Mouse (Mus musculus): ENCODE measurements around the gene Gm7137. TPM values are rescaled to one million over a fixed set of nuclear protein-coding genes. Genes with fewer than 3 reads are reported as not detected.
"Not testable (repeated sequence)": the region's sequence is repeated elsewhere in the genome, so short reads cannot be mapped to it uniquely, and the experiment has no call there.

Gene Gm7137
- polyA plus RNA-seq, 1 experiment from 2014 or later, result not detected

DNA sequence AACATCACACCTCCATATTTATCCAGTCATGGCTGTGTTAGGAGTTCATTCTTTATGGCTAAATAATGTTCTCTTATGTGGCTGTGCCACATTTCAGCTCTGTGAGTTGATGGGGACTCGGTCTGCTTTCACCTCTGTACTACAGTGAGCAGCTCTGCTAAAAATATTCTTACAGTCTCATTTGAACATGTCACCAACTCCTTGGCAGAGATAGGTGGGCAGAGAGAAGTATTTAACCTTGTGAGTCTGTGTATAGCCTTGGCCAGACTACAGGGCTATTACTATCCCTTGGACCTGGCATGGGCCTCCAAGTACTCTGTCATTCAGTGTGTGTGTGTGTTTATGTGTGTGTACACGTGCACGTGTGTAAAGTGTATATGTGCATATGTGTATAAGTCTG, 15.9 kb downstream of the Gm7137 start:
- WGBS, result 92% methylated on average over 2 of the region's 3 CpGs
- ATAC-seq (replicated peaks; ENCODE audit: low FRiP score), result not testable (repeated sequence)

DNA sequence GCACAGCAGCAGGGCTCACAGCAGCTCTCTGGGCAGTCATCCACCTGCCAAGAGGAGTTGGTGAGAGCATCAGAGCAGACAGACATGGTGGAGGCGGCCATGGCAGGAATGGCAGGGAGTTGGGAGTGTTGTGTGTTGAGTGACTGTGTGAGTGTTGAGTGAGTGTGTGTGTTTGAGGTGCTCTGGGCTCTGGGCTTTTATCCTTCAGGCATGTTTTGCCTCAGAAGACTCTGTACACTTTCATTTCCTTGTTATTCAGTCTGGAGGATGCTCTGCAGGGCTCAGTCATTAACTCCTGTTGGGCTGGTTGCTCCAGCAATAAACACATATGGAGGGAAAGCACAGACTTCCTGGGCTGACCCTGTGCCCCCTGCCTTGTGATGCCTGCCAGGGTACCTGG, 16.8 kb downstream of the Gm7137 start, which contains the start of gene Gm3238:
Gm3238 (minus strand) TSS at position 101 of the 400 bp plus-strand sequence.
- not testable (repeated sequence) for DNase-seq (ENCODE audit: low spot score); H3K4me2 ChIP-seq (ENCODE audit: low read depth, low read length, severe bottlenecking); H3K9ac ChIP-seq (ENCODE audit: low read length); H3K4me3 ChIP-seq (ENCODE audit: low read depth, low read length); H3K27me3 ChIP-seq (ENCODE audit: control insufficient read depth, insufficient read depth, low read length); H3K27ac ChIP-seq (ENCODE audit: low read depth, low read length); H3K4me1 ChIP-seq (replicated peaks; ENCODE audit: control insufficient read depth, insufficient read depth, low read length); ATAC-seq (replicated peaks; ENCODE audit: low FRiP score); H3K36me3 ChIP-seq (ENCODE audit: control insufficient read depth, insufficient read depth, low read length); H3K9me3 ChIP-seq (ENCODE audit: control insufficient read depth, low read length)
- WGBS, result 67% methylated on average over 1 of the region's 1 CpGs

More for the DNA sequence above, 15.9 kb downstream of the Gm7137 start:
- not testable (repeated sequence) for H3K27me3 ChIP-seq (ENCODE audit: control insufficient read depth, insufficient read depth, low read length); H3K27ac ChIP-seq (ENCODE audit: low read depth, low read length); DNase-seq (ENCODE audit: low spot score); H3K9ac ChIP-seq (ENCODE audit: low read length); H3K4me2 ChIP-seq (ENCODE audit: low read depth, low read length, severe bottlenecking); H3K4me3 ChIP-seq (ENCODE audit: low read depth, low read length); H3K9me3 ChIP-seq (ENCODE audit: control insufficient read depth, low read length); H3K36me3 ChIP-seq (ENCODE audit: control insufficient read depth, insufficient read depth, low read length); H3K4me1 ChIP-seq (replicated peaks; ENCODE audit: control insufficient read depth, insufficient read depth, low read length)

DNA sequence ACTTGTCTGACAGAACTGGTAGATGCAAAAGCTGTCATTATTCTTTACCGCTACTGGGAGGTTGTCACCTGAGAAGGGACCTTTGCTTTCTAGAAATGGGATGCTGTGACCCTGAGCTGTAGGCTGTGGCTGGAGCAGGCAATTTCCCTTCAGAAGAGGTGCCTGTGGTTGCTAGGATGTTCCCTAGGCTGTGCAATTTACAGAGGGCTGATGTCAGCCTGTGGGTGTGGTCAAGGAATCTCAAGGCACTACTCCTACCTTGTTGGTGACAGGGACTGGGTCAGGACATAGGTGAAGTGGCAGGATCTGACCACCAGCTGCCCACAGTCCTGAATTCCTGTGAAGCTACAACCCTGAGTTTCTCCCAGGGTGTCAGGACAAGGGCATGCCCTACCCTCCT, 18.3 kb downstream of the Gm7137 start:
- H3K27ac ChIP-seq (ENCODE audit: low read depth, low read length), result no peak overlapping the region
- no peak for ATAC-seq (replicated peaks; ENCODE audit: low FRiP score)
- no peak overlapping the region for H3K4me3 ChIP-seq (ENCODE audit: low read depth, low read length)
- H3K9me3 ChIP-seq (ENCODE audit: control insufficient read depth, low read length), result no peaks in the 10 kb centered on the region
- H3K9ac ChIP-seq (ENCODE audit: low read length), result no peak overlapping the region
- H3K27me3 ChIP-seq (ENCODE audit: control insufficient read depth, insufficient read depth, low read length), result no peaks in the 10 kb centered on the region
- no peaks in the 10 kb centered on the region for H3K36me3 ChIP-seq (ENCODE audit: control insufficient read depth, insufficient read depth, low read length)
- no peak for DNase-seq (ENCODE audit: low spot score)
- 71% methylated on average over 1 of the region's 1 CpGs for WGBS
- H3K4me1 ChIP-seq (replicated peaks; ENCODE audit: control insufficient read depth, insufficient read depth, low read length), result no peaks in the 10 kb centered on the region
- H3K4me2 ChIP-seq (ENCODE audit: low read depth, low read length, severe bottlenecking), result no peak overlapping the region

DNA sequence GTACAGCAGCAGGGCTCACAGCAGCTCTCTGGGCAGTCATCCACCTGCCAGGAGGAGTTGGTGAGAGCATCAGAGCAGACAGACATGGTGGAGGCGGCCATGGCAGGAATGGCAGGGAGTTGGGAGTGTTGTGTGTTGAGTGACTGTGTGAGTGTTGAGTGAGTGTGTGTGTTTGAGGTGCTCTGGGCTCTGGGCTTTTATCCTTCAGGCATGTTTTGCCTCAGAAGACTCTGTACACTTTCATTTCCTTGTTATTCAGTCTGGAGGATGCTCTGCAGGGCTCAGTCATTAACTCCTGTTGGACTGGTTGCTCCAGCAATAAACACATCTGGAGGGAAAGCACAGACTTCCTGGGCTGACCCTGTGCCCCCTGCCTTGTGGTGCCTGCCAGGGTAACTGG, 28.4 kb downstream of the Gm7137 start, which contains the start of gene Gm3233:
Gm3233 (minus strand) TSS at position 101 of the 400 bp plus-strand sequence.
- H3K4me1 ChIP-seq (replicated peaks; ENCODE audit: control insufficient read depth, insufficient read depth, low read length); DNase-seq (ENCODE audit: low spot score); H3K4me2 ChIP-seq (ENCODE audit: low read depth, low read length, severe bottlenecking); H3K36me3 ChIP-seq (ENCODE audit: control insufficient read depth, insufficient read depth, low read length); H3K9ac ChIP-seq (ENCODE audit: low read length); H3K9me3 ChIP-seq (ENCODE audit: control insufficient read depth, low read length); H3K4me3 ChIP-seq (ENCODE audit: low read depth, low read length); ATAC-seq (replicated peaks; ENCODE audit: low FRiP score); H3K27ac ChIP-seq (ENCODE audit: low read depth, low read length); H3K27me3 ChIP-seq (ENCODE audit: control insufficient read depth, insufficient read depth, low read length): not testable (repeated sequence)
- WGBS, result no CpG with 5 or more reads among the region's 1 CpGs

DNA sequence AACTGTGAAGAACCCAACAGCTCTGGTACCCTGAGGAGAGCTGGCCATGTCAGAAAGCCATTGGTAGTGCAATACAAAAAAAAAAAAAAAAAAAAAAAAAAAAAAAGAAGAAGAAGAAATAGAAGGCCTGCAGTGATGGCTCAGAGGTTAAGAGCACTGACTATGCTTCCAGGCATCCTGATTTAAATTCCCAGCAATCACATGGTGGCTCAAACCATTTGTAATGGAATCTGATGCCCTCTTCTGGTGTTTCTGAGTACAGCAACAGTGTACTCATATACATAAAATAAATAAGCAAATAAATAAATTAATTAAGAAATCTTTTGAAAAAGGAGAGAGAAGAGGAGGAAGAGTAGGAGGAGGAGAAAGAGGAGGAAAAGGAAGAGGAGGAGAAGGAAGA, 34.6 kb downstream of the Gm7137 start:
- Histone ChIP-seq H3K9me3 (ENCODE audit: control insufficient read depth, low read length) (no peaks in the 10 kb centered on the region), H3K4me3 (ENCODE audit: low read depth, low read length) (no peak overlapping the region), H3K9ac (ENCODE audit: low read length) (no peak overlapping the region), H3K27me3 (ENCODE audit: control insufficient read depth, insufficient read depth, low read length) (no peaks in the 10 kb centered on the region), H3K4me2 (ENCODE audit: low read depth, low read length, severe bottlenecking) (no peak overlapping the region), H3K27ac (ENCODE audit: low read depth, low read length) (no peak overlapping the region), H3K4me1 (replicated peaks; ENCODE audit: control insufficient read depth, insufficient read depth, low read length) (no peaks in the 10 kb centered on the region), H3K36me3 (ENCODE audit: control insufficient read depth, insufficient read depth, low read length) (no peaks in the 10 kb centered on the region)
- ATAC-seq (replicated peaks; ENCODE audit: low FRiP score) (no peak), DNase-seq (ENCODE audit: low spot score) (no peak)

DNA sequence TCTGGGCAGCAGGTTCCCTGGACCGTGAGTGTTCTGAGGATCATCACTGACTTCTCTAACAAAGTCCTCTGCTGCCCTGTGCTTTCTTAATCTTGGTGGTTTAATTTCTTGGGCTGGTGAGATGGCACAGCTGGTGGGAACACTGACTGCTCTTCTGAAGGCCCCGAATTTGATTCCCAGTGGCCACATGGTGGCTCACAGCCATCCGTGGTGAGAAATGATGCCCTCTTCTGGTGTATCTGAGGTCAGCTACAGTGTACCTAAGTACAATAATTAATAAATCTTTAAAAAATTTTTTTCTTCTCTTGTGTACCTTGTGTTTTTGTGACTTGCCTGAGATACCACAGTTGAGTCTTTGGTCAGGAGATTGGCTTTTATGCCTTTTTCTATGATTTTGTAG, 35.7 kb downstream of the Gm7137 start:
- not testable (repeated sequence) for ATAC-seq (replicated peaks; ENCODE audit: low FRiP score); H3K27ac ChIP-seq (ENCODE audit: low read depth, low read length); H3K9ac ChIP-seq (ENCODE audit: low read length); H3K27me3 ChIP-seq (ENCODE audit: control insufficient read depth, insufficient read depth, low read length); H3K9me3 ChIP-seq (ENCODE audit: control insufficient read depth, low read length); H3K4me3 ChIP-seq (ENCODE audit: low read depth, low read length); H3K4me1 ChIP-seq (replicated peaks; ENCODE audit: control insufficient read depth, insufficient read depth, low read length); DNase-seq (ENCODE audit: low spot score); H3K4me2 ChIP-seq (ENCODE audit: low read depth, low read length, severe bottlenecking); H3K36me3 ChIP-seq (ENCODE audit: control insufficient read depth, insufficient read depth, low read length)
- WGBS, result 71% methylated on average over 3 of the region's 3 CpGs

DNA sequence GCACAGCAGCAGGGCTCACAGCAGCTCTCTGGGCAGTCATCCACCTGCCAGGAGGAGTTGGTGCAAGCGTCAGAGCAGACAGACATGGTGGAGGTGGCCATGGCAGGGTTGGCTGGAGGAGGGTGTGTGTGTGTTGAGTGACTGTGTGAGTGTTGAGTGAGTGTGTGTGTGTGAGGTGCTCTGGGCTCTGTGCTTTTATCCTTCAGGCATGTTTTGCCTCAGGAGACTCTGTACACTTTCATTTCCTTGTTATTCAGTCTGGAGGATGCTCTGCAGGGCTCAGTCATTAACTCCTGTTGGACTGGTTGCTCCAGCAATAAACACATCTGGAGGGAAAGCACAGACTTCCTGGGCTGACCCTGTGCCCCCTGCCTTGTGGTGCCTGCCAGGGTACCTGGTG, 36.7 kb downstream of the Gm7137 start, which contains the start of gene Gm9736:
Gm9736 (minus strand) TSS at position 101 of the 400 bp plus-strand sequence.
- 67% methylated on average over 1 of the region's 1 CpGs for WGBS
- H3K4me3 ChIP-seq (ENCODE audit: low read depth, low read length); H3K36me3 ChIP-seq (ENCODE audit: control insufficient read depth, insufficient read depth, low read length); ATAC-seq (replicated peaks; ENCODE audit: low FRiP score); H3K27me3 ChIP-seq (ENCODE audit: control insufficient read depth, insufficient read depth, low read length); H3K9me3 ChIP-seq (ENCODE audit: control insufficient read depth, low read length); DNase-seq (ENCODE audit: low spot score); H3K9ac ChIP-seq (ENCODE audit: low read length); H3K27ac ChIP-seq (ENCODE audit: low read depth, low read length); H3K4me1 ChIP-seq (replicated peaks; ENCODE audit: control insufficient read depth, insufficient read depth, low read length); H3K4me2 ChIP-seq (ENCODE audit: low read depth, low read length, severe bottlenecking): not testable (repeated sequence)

DNA sequence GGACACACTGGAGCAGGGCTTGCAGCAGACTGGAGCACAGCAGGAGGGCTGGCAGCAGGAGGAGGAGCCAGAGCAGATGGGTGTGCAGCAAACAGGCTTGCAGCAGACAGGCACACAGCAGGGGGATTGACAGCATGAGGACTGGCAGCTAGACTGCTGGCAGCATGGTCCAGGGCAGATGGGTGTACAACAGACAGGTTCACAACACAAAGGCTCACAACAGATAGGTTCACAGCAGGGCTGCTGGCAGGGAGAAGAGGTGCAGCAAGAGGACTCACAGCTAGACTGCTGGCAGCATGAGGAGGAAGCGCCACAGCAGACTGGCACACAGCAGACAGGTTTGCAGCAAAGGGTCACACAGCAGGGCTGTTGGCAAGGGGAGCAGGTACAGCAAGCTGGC, 37.3 kb downstream of the Gm7137 start:
- WGBS, result 89% methylated on average over 1 of the region's 1 CpGs
- not testable (repeated sequence) for H3K4me2 ChIP-seq (ENCODE audit: low read depth, low read length, severe bottlenecking); H3K4me3 ChIP-seq (ENCODE audit: low read depth, low read length); H3K9ac ChIP-seq (ENCODE audit: low read length); H3K27me3 ChIP-seq (ENCODE audit: control insufficient read depth, insufficient read depth, low read length); H3K36me3 ChIP-seq (ENCODE audit: control insufficient read depth, insufficient read depth, low read length); H3K9me3 ChIP-seq (ENCODE audit: control insufficient read depth, low read length); H3K27ac ChIP-seq (ENCODE audit: low read depth, low read length); ATAC-seq (replicated peaks; ENCODE audit: low FRiP score); DNase-seq (ENCODE audit: low spot score); H3K4me1 ChIP-seq (replicated peaks; ENCODE audit: control insufficient read depth, insufficient read depth, low read length)

DNA sequence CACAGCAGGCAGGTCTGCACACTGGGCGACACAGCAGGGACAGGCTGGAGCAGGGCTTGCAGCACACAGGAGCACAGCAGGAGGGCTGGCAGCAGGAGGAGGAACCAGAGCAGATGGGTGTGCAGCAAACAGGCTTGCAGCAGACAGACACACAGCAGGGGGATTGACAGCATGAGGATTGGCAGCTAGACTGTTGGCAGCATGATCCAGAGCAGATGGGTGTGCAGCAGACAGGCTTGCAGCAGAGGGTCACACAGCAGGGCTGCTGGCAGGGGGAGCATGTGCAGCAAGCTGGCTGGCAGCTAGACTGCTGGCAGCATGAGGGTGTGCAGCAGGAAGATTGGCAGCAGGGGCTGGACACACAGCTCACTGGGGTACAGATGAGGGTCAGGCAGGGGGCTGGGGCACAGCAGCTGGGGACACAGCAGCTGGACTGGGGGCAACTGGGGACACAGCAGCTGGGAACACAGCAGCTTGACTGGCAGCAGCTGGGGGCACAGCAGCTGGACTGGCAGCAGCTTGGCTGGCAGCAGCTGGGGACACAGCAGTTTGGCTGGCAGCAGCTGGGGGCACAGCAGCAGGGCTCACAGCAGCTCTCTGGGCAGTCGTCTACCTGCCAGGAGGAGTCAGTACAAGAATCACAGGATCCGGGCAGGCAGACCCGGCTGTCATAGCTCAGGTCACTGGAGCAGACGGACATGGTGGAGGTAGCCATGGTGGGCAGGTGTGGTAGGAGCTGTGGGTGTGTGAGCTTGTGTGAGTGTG, 45.9 kb downstream of the Gm7137 start, which contains the start of gene Gm18596:
Gm18596 (minus strand) TSS at position 715 of the 765 bp plus-strand sequence.
- not testable (repeated sequence) for H3K9ac ChIP-seq (ENCODE audit: low read length); H3K9me3 ChIP-seq (ENCODE audit: control insufficient read depth, low read length); H3K27ac ChIP-seq (ENCODE audit: low read depth, low read length); H3K4me1 ChIP-seq (replicated peaks; ENCODE audit: control insufficient read depth, insufficient read depth, low read length); H3K36me3 ChIP-seq (ENCODE audit: control insufficient read depth, insufficient read depth, low read length); H3K4me3 ChIP-seq (ENCODE audit: low read depth, low read length); H3K4me2 ChIP-seq (ENCODE audit: low read depth, low read length, severe bottlenecking); H3K27me3 ChIP-seq (ENCODE audit: control insufficient read depth, insufficient read depth, low read length); DNase-seq (ENCODE audit: low spot score); ATAC-seq (replicated peaks; ENCODE audit: low FRiP score)
- WGBS, result 63% methylated on average over 4 of the region's 5 CpGs
